Mouse (Mus musculus) liver, embryonic 13.5 days (tissue): ENCODE measurements around the gene Cnnm2. TPM values are rescaled to one million over a fixed set of nuclear protein-coding genes. Genes with fewer than 3 reads are reported as not detected.

Experiments
- ATAC-seq: fragments of 200-750 bp; cut with Nextera tagmentation; 2 replicates; pipeline ENCODE4 v1.8.0; 2017; ENCODE audit warnings: low read depth, mild to moderate bottlenecking, moderate number of reproducible peaks, moderate library complexity
- DNase-seq: peaks from one replicate; pipeline ENCODE4 v3.0.0; 2022
- H3K27ac ChIP-seq: fragments of 300-500 bp; sonication (generic); 2 replicates; pipeline ENCODE4 v1.5.1; 2015; ENCODE audit warnings: moderate library complexity, mild to moderate bottlenecking, inconsistent platforms
- H3K27me3 ChIP-seq: fragments of 300-500 bp; sonication (generic); 2 replicates; pipeline ENCODE4 v1.6.1; 2015; ENCODE audit warnings: mild to moderate bottlenecking, inconsistent platforms
- H3K36me3 ChIP-seq: fragments of 300-500 bp; sonication (generic); 2 replicates; pipeline ENCODE4 v1.6.1; 2015; ENCODE audit warnings: mild to moderate bottlenecking, inconsistent platforms
- H3K4me1 ChIP-seq: fragments of 300-500 bp; sonication (generic); replicated peaks from 2 replicates; pipeline ENCODE4 v1.6.1; 2015; ENCODE audit warnings: inconsistent platforms
- H3K4me2 ChIP-seq: fragments of 300-500 bp; sonication (generic); 2 replicates; pipeline ENCODE4 v1.6.1; 2015; ENCODE audit warnings: inconsistent platforms, mild to moderate bottlenecking, moderate library complexity
- H3K4me3 ChIP-seq: fragments of 300-500 bp; sonication (generic); replicated peaks from 2 replicates; pipeline ENCODE4 v1.5.1; 2015; ENCODE audit warnings: mild to moderate bottlenecking, inconsistent platforms
- H3K9ac ChIP-seq: fragments of 300-500 bp; sonication (generic); 2 replicates; pipeline ENCODE4 v1.6.1; 2015; ENCODE audit warnings: mild to moderate bottlenecking, inconsistent platforms
- H3K9me3 ChIP-seq: fragments of 300-500 bp; sonication (generic); replicated peaks from 2 replicates; pipeline ENCODE4 v1.6.1; 2016; ENCODE audit warnings: inconsistent platforms
- WGBS: fragments of 180-500 bp; shearing (Covaris S2); methylation state at CpG from one replicate; pipeline ENCODE4 v1.1.7; 2015; ENCODE audit not compliant: insufficient replicate concordance; 5-methylcytosine and 5-hydroxymethylcytosine counted together
- polyA plus RNA-seq: library from polyadenylated mRNA; unstranded; fragments of >200 nt; fragmentation: Nextera tagmentation; extraction: Ambion mirVana; gene quantifications from 2 replicates; pipeline ENCODE4 v1.2.1, GENCODE M21; 2015

Cnnm2 gene
- polyA plus RNA-seq, 1 experiment from 2014 or later: 1.2 TPM

DNA sequence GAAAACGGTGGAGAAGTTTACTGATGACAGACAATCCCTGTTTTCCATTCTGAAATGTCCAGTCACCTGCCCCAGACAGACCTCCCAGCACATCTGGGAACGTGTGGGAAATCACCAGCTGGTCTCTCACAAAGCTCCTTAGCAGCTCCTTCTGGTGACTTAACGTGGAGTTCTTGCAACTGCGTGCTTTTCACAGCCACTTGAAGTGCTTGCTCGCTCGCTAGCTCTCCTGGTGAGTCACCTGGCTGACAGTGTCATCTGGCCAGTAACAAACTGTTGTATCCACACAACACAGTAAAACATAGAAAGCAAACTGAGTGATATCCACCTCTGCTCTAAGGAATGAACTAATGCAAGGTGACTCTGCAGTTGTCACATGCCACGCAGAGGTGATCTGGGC is 125.4 kb downstream of the Cnnm2 start:
- Histone ChIP-seq H3K36me3 (peaks cover 94% of the 10 kb centered on the region), H3K4me3 (no peak overlapping the region), H3K27me3 (no peaks in the 10 kb centered on the region), H3K9me3 (no peaks in the 10 kb centered on the region), H3K4me1 (peaks cover 17% of the 10 kb centered on the region), H3K27ac (no peak overlapping the region; the same call in 1 of the 2 replicates), H3K9ac (no peak overlapping the region), H3K4me2 (no peak overlapping the region)
- DNase-seq (no peak), ATAC-seq (no peak)
- 92% methylated on average over 7 of the region's 7 CpGs for WGBS

- DNase-seq: peak; percentile 44
- WGBS: 22% methylated on average over 14 of the region's 14 CpGs
- no peaks in the 10 kb centered on the region for H3K27me3 ChIP-seq
- peaks cover 95% of the 10 kb centered on the region for H3K36me3 ChIP-seq
- H3K9ac ChIP-seq: 0 out of 2 replicates have a peak overlapping the region, but pooled peaks have one; percentile 19
- ATAC-seq: peak; percentile 77
- peaks cover 17% of the 10 kb centered on the region for H3K4me1 ChIP-seq
- no peak overlapping the region for H3K4me3 ChIP-seq
- no peaks in the 10 kb centered on the region for H3K9me3 ChIP-seq
- H3K27ac ChIP-seq: peak overlapping the region; percentile 58; the same call in 1 of the 2 replicates
- no peak overlapping the region for H3K4me2 ChIP-seq
Observed at GRCm38 (mm10) chr19:46887811-46888527, 126.6 kb downstream of the Cnnm2 start.

DNA sequence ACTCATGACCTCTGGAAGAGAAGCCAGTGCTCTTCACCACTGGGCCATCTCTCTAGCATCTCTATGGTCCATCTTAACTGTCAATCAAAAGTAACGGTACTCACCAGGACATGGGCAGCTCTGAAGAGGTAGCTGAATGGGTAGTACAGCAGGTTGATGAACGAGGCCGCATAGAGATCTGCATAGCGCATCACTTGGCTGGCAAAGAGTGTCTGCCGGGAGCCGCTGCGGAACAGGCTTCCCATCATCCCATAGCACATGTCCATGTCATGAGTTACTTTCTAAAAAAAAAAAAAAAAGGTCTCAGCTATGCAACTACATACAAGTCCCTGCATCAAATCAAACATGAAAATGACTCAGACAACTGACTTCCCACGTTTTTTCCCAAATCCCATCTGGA is 128.3 kb downstream of the Cnnm2 start:
- Histone ChIP-seq H3K36me3 (peaks cover 88% of the 10 kb centered on the region), H3K27ac (no peak overlapping the region)
- 87% methylated on average over 8 of the region's 8 CpGs for WGBS

DNA sequence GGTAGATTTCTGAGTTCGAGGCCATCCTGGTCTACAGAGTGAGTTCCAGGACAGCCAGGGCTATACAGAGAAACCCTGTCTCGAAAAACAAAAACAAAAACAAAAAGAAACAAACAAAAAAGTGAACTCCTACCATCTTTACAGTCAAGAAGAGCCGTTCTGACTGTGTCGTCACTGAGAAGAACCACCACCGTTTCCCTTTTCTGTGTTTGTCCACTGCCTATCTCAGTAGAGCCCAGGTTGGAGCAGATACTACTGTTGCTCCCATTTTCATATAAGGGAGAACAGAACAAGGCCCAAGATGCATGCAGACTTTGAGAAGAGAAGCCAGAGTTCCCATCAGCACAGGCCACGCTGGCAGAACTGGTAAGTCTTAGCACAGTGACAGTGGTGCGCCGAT is 129.3 kb downstream of the Cnnm2 start:
- peaks cover 84% of the 10 kb centered on the region for H3K36me3 ChIP-seq
- H3K4me3 ChIP-seq: no peak overlapping the region
- DNase-seq: no peak
- H3K4me2 ChIP-seq: no peak overlapping the region
- no peak for ATAC-seq
- no peak overlapping the region for H3K27ac ChIP-seq
- no peaks in the 10 kb centered on the region for H3K27me3 ChIP-seq
- no peak overlapping the region for H3K9ac ChIP-seq
- peaks cover 17% of the 10 kb centered on the region for H3K4me1 ChIP-seq
- H3K9me3 ChIP-seq: no peaks in the 10 kb centered on the region
- WGBS: 85% methylated on average over 8 of the region's 8 CpGs

More for the DNA sequence above, 128.3 kb downstream of the Cnnm2 start:
- no peak overlapping the region for H3K9ac ChIP-seq
- peaks cover 17% of the 10 kb centered on the region for H3K4me1 ChIP-seq
- H3K27me3 ChIP-seq: no peaks in the 10 kb centered on the region
- DNase-seq: no peak
- no peaks in the 10 kb centered on the region for H3K9me3 ChIP-seq
- H3K4me3 ChIP-seq: no peak overlapping the region
- H3K4me2 ChIP-seq: no peak overlapping the region
- ATAC-seq: no peak

- Histone ChIP-seq H3K9me3 (peaks cover 6% of the 10 kb centered on the region; the same call in 1 of the 2 replicates), H3K9ac (no peak overlapping the region), H3K36me3 (peaks cover 79% of the 10 kb centered on the region), H3K4me3 (no peak overlapping the region), H3K27me3 (no peaks in the 10 kb centered on the region), H3K4me2 (no peak overlapping the region), H3K27ac (no peak overlapping the region), H3K4me1 (peaks cover 14% of the 10 kb centered on the region)
- no peak for DNase-seq
- no peak for ATAC-seq
- WGBS: 80% methylated on average over 3 of the region's 3 CpGs
Observed at GRCm38 (mm10) chr19:46892856-46893255, 131.5 kb downstream of the Cnnm2 start.

DNA sequence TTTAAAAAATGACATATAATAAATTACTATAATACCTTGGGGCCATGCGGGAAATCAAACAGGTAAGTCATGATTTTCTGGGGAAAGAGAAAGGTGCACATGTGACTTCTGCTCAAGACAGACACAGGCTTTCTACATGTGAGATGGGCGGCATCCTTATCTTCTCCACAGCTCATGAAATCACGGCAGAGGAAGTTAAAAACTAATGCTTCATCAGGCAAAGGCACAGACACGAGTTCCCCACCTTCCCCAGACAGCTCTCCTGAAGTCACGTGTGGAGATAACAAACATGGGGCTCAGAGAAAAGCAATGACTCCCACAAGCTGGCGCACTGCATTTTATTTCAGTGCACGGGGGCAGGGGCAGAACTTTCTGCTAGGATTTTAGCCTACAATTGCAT is 132.1 kb downstream of the Cnnm2 start:
- Histone ChIP-seq H3K4me2 (no peak overlapping the region), H3K27me3 (no peaks in the 10 kb centered on the region), H3K4me3 (no peak overlapping the region), H3K27ac (no peak overlapping the region), H3K36me3 (peaks cover 79% of the 10 kb centered on the region), H3K4me1 (peaks cover 7% of the 10 kb centered on the region), H3K9ac (no peak overlapping the region), H3K9me3 (peaks cover 6% of the 10 kb centered on the region; the same call in 1 of the 2 replicates)
- ATAC-seq: no peak
- WGBS: 54% methylated on average over 7 of the region's 7 CpGs
- DNase-seq: no peak

DNA sequence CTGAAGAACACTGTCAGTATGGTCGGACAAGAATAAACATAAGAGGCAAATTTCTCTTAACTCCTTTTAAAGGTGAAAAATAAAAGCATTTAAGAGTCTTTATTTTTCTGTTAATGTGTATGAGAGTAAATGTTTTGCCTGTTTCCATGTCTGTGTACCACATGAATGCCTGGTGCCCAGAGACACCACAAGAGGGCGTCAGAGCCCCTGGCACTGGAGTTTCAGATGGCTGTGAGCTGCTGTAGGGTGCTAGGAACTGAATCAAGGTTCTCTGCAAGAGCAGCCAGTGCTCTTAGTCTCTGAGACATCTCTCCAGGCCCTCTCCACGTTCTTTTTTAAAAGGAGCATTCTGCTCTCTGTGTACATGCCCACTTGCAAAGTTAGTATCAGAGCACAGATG is 135.7 kb downstream of the Cnnm2 start:
- no peak overlapping the region for H3K27ac ChIP-seq
- peaks cover 31% of the 10 kb centered on the region for H3K4me1 ChIP-seq
- WGBS: 77% methylated on average over 3 of the region's 3 CpGs
- H3K4me2 ChIP-seq: no peak overlapping the region
- H3K27me3 ChIP-seq: no peaks in the 10 kb centered on the region
- H3K9ac ChIP-seq: no peak overlapping the region
- peaks cover 52% of the 10 kb centered on the region for H3K36me3 ChIP-seq
- ATAC-seq: no peak
- no peak overlapping the region for H3K4me3 ChIP-seq
- DNase-seq: no peak
- peaks cover 6% of the 10 kb centered on the region; the same call in 1 of the 2 replicates for H3K9me3 ChIP-seq

DNA sequence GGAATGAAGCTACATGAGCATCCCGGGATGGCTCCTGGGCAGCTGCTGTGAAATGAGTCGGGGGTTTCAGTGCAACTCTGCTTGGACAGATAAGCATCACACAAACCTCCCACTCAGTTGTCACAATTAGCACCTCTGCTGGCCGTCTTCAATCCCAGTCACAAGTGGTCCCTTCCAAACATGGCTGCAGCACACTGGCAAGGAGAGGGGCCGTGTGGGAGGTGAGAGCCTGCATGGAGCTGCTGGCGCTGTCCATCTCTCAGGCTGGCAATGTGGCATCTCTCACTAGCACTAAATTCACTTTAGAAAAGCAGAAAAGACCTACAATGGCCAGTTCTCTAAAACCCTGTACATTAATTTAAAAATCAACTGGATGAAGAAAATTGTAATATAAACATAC is 136.8 kb downstream of the Cnnm2 start:
- H3K27ac ChIP-seq: no peak overlapping the region
- no peak overlapping the region for H3K4me3 ChIP-seq
- H3K9ac ChIP-seq: no peak overlapping the region
- H3K36me3 ChIP-seq: peaks cover 43% of the 10 kb centered on the region
- peaks cover 38% of the 10 kb centered on the region for H3K4me1 ChIP-seq
- peaks cover 6% of the 10 kb centered on the region; the same call in 1 of the 2 replicates for H3K9me3 ChIP-seq
- H3K4me2 ChIP-seq: no peak overlapping the region
- no peaks in the 10 kb centered on the region for H3K27me3 ChIP-seq
- ATAC-seq (no peak), DNase-seq (no peak)
- 87% methylated on average over 5 of the region's 5 CpGs for WGBS

DNA sequence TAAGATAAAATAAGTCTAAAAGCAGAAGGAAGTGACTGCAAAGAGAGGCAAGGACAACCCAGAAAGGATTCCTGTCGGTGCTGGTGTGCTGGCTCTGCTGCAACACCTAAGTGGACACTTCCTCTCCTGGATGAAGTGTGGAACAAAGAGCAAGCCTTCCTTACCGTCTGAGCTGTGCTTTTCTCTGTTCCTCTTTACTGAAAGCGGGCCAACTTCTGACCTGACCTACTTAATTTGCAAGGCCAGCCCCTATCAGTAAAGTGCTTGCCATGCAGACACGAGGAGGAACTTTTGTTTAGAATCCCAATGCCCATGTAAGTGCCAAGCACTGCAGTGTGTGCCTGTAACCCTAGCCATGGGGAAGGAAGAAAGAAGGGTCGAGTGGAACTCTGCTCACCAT is 137.9 kb downstream of the Cnnm2 start:
- ATAC-seq: no peak
- H3K27me3 ChIP-seq: no peaks in the 10 kb centered on the region
- peak overlapping the region; percentile 8 for H3K27ac ChIP-seq
- peaks cover 6% of the 10 kb centered on the region; the same call in 1 of the 2 replicates for H3K9me3 ChIP-seq
- WGBS: 51% methylated on average over 5 of the region's 5 CpGs
- no peak overlapping the region for H3K9ac ChIP-seq
- no peak overlapping the region for H3K4me2 ChIP-seq
- no peak for DNase-seq
- peaks cover 48% of the 10 kb centered on the region for H3K36me3 ChIP-seq
- peaks cover 49% of the 10 kb centered on the region for H3K4me1 ChIP-seq
- no peak overlapping the region for H3K4me3 ChIP-seq

GRCm38 (mm10) chr19:46899871-46900270 is 138.5 kb downstream of the Cnnm2 start:
- H3K9ac ChIP-seq: no peak overlapping the region
- no peak overlapping the region for H3K4me2 ChIP-seq
- peaks cover 6% of the 10 kb centered on the region; the same call in 1 of the 2 replicates for H3K9me3 ChIP-seq
- 0 out of 2 replicates have a peak overlapping the region, but pooled peaks have one; percentile 47 for H3K27ac ChIP-seq
- H3K4me1 ChIP-seq: peaks cover 54% of the 10 kb centered on the region
- no peak for DNase-seq
- H3K4me3 ChIP-seq: no peak overlapping the region
- WGBS: 48% methylated on average over 5 of the region's 5 CpGs
- ATAC-seq: no peak
- no peaks in the 10 kb centered on the region for H3K27me3 ChIP-seq
- H3K36me3 ChIP-seq: peaks cover 45% of the 10 kb centered on the region

DNA sequence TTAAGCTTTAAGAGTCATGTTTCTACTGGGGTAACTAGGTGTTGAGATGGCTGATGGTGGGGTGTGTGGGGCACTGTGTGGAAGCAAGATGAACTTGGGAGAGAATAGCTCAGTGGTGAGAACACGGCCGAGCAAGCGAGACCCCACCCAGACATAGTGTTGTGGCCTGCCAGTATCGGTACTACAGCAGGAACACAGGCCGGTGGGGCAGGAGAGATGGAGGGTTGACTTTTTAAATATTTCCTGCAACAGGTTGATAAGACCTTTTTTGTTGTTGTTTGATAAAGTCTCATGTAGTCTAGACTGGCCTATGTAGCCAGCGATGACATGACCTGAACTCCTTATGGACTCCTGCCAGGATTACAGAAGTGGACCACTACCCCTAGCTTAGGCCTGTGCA is 139.4 kb downstream of the Cnnm2 start:
- WGBS: 22% methylated on average over 6 of the region's 6 CpGs
- H3K4me3 ChIP-seq: no peak overlapping the region
- H3K9ac ChIP-seq: peak overlapping the region; percentile 6; the same call in 1 of the 2 replicates
- peak overlapping the region; percentile 30; the same call in 1 of the 2 replicates for H3K4me2 ChIP-seq
- H3K27me3 ChIP-seq: no peaks in the 10 kb centered on the region
- ATAC-seq (peak; percentile 87), DNase-seq (peak; percentile 55)
- peak overlapping the region; percentile 77 for H3K27ac ChIP-seq
- H3K36me3 ChIP-seq: peaks cover 41% of the 10 kb centered on the region
- peaks cover 63% of the 10 kb centered on the region for H3K4me1 ChIP-seq
- H3K9me3 ChIP-seq: peaks cover 6% of the 10 kb centered on the region; the same call in 1 of the 2 replicates
